Mouse (Mus musculus): ENCODE measurements around the gene Olfr1196. TPM values are rescaled to one million over a fixed set of nuclear protein-coding genes. Genes with fewer than 3 reads are reported as not detected.
"Not testable (repeated sequence)": the region's sequence is repeated elsewhere in the genome, so short reads cannot be mapped to it uniquely, and the experiment has no call there.

The Olfr1196 gene
- not detected in 2 replicates for polyA plus RNA-seq (2015; fragmentation: Nextera tagmentation; extraction: Ambion mirVana)

- Histone ChIP-seq H3K36me3 (ENCODE audit: control insufficient read depth, insufficient read depth) (no peaks in the 10 kb centered on the region), H3K4me3 (replicated peaks; ENCODE audit: low read length) (no peak within 1 kb of the TSS), H3K27ac (ENCODE audit: low read length) (no peak within 1 kb of the TSS), H3K27me3 (replicated peaks; ENCODE audit: control insufficient read depth, insufficient read depth, low read length) (no peaks in the 10 kb centered on the region), H3K9ac (replicated peaks; ENCODE audit: low read depth, low read length) (no peak within 1 kb of the TSS), H3K4me1 (replicated peaks; ENCODE audit: control insufficient read depth, insufficient read depth, low read length) (no peaks in the 10 kb centered on the region), H3K4me2 (ENCODE audit: low read length) (no peak within 1 kb of the TSS), H3K9me3 (ENCODE audit: control insufficient read depth, low read length) (no peaks in the 10 kb centered on the region)
- ATAC-seq = no peak
- 82% methylated on average over 2 of the region's 2 CpGs for WGBS
Measured at GRCm38 (mm10) chr2:88704497-88704896, at the start of gene Olfr1196. Olfr1196 (minus strand) TSS chr2:88704597.

GRCm38 (mm10) chr2:88751270-88751669 lies 46.9 kb upstream of the Olfr1196 start, which contains the start of gene Olfr1198:
Olfr1198 (minus strand) TSS chr2:88751370.
- no peak within 1 kb of the TSS for H3K4me3 ChIP-seq (replicated peaks; ENCODE audit: low read length)
- WGBS = 98% methylated on average over 2 of the region's 2 CpGs
- H3K9ac ChIP-seq (replicated peaks; ENCODE audit: low read depth, low read length) = no peak within 1 kb of the TSS
- no peaks in the 10 kb centered on the region for H3K27me3 ChIP-seq (replicated peaks; ENCODE audit: control insufficient read depth, insufficient read depth, low read length)
- no peak within 1 kb of the TSS for H3K27ac ChIP-seq (ENCODE audit: low read length)
- no peaks in the 10 kb centered on the region for H3K9me3 ChIP-seq (ENCODE audit: control insufficient read depth, low read length)
- H3K4me1 ChIP-seq (replicated peaks; ENCODE audit: control insufficient read depth, insufficient read depth, low read length) = no peaks in the 10 kb centered on the region
- no peak within 1 kb of the TSS for H3K4me2 ChIP-seq (ENCODE audit: low read length)
- H3K36me3 ChIP-seq (ENCODE audit: control insufficient read depth, insufficient read depth) = no peaks in the 10 kb centered on the region
- ATAC-seq = no peak

- Histone ChIP-seq H3K4me1 (replicated peaks; ENCODE audit: control insufficient read depth, insufficient read depth, low read length) (no peaks in the 10 kb centered on the region), H3K36me3 (ENCODE audit: control insufficient read depth, insufficient read depth) (no peaks in the 10 kb centered on the region), H3K9ac (replicated peaks; ENCODE audit: low read depth, low read length) (no peak overlapping the region), H3K27ac (ENCODE audit: low read length) (no peak overlapping the region), H3K4me2 (ENCODE audit: low read length) (no peak overlapping the region), H3K9me3 (ENCODE audit: control insufficient read depth, low read length) (no peaks in the 10 kb centered on the region), H3K4me3 (replicated peaks; ENCODE audit: low read length) (no peak overlapping the region), H3K27me3 (replicated peaks; ENCODE audit: control insufficient read depth, insufficient read depth, low read length) (no peaks in the 10 kb centered on the region)
- no peak for ATAC-seq
- whole genome bisulfite sequencing = 62% methylated on average over 3 of the region's 3 CpGs
Measured at GRCm38 (mm10) chr2:88743379-88743778, 39.0 kb upstream of the Olfr1196 start.

GRCm38 (mm10) chr2:88732266-88732665 lies 27.9 kb upstream of the Olfr1196 start, which contains the start of gene Olfr1197:
Olfr1197 (minus strand) TSS chr2:88732366.
- H3K9ac ChIP-seq (replicated peaks; ENCODE audit: low read depth, low read length) = no peak within 1 kb of the TSS
- no peak for ATAC-seq
- no peaks in the 10 kb centered on the region for H3K27me3 ChIP-seq (replicated peaks; ENCODE audit: control insufficient read depth, insufficient read depth, low read length)
- no peaks in the 10 kb centered on the region for H3K4me1 ChIP-seq (replicated peaks; ENCODE audit: control insufficient read depth, insufficient read depth, low read length)
- H3K9me3 ChIP-seq (ENCODE audit: control insufficient read depth, low read length) = no peaks in the 10 kb centered on the region
- H3K4me2 ChIP-seq (ENCODE audit: low read length) = no peak within 1 kb of the TSS
- H3K4me3 ChIP-seq (replicated peaks; ENCODE audit: low read length) = no peak within 1 kb of the TSS
- H3K27ac ChIP-seq (ENCODE audit: low read length) = no peak within 1 kb of the TSS
- no peaks in the 10 kb centered on the region for H3K36me3 ChIP-seq (ENCODE audit: control insufficient read depth, insufficient read depth)
- 74% methylated on average over 1 of the region's 1 CpGs for WGBS

GRCm38 (mm10) chr2:88689087-88689486 lies 15.3 kb downstream of the Olfr1196 start, which contains the start of gene Olfr1195:
Olfr1195 (minus strand) TSS chr2:88689187.
- H3K4me2 ChIP-seq (ENCODE audit: low read length) = no peak within 1 kb of the TSS
- H3K9me3 ChIP-seq (ENCODE audit: control insufficient read depth, low read length) = no peaks in the 10 kb centered on the region
- no peaks in the 10 kb centered on the region for H3K27me3 ChIP-seq (replicated peaks; ENCODE audit: control insufficient read depth, insufficient read depth, low read length)
- H3K4me1 ChIP-seq (replicated peaks; ENCODE audit: control insufficient read depth, insufficient read depth, low read length) = no peaks in the 10 kb centered on the region
- H3K9ac ChIP-seq (replicated peaks; ENCODE audit: low read depth, low read length) = no peak within 1 kb of the TSS
- H3K27ac ChIP-seq (ENCODE audit: low read length) = no peak within 1 kb of the TSS
- H3K4me3 ChIP-seq (replicated peaks; ENCODE audit: low read length) = no peak within 1 kb of the TSS
- no peaks in the 10 kb centered on the region for H3K36me3 ChIP-seq (ENCODE audit: control insufficient read depth, insufficient read depth)
- ATAC-seq = no peak

- H3K27me3 ChIP-seq (replicated peaks; ENCODE audit: control insufficient read depth, insufficient read depth, low read length); H3K4me2 ChIP-seq (ENCODE audit: low read length); H3K9ac ChIP-seq (replicated peaks; ENCODE audit: low read depth, low read length); H3K36me3 ChIP-seq (ENCODE audit: control insufficient read depth, insufficient read depth); H3K9me3 ChIP-seq (ENCODE audit: control insufficient read depth, low read length); H3K4me1 ChIP-seq (replicated peaks; ENCODE audit: control insufficient read depth, insufficient read depth, low read length); H3K4me3 ChIP-seq (replicated peaks; ENCODE audit: low read length); ATAC-seq; H3K27ac ChIP-seq (ENCODE audit: low read length): not testable (repeated sequence)
Measured at GRCm38 (mm10) chr2:88675328-88675727, 29.1 kb downstream of the Olfr1196 start, which contains the start of gene Olfr1193. Olfr1193 (plus strand) TSS chr2:88675628.

GRCm38 (mm10) chr2:88648209-88648608 lies 56.2 kb downstream of the Olfr1196 start, which contains the start of gene Olfr1192-ps1:
Olfr1192-ps1 (plus strand) TSS chr2:88648509.
- H3K9me3 ChIP-seq (ENCODE audit: control insufficient read depth, low read length) = no peaks in the 10 kb centered on the region
- H3K27ac ChIP-seq (ENCODE audit: low read length) = no peak within 1 kb of the TSS
- H3K4me2 ChIP-seq (ENCODE audit: low read length) = no peak within 1 kb of the TSS
- H3K9ac ChIP-seq (replicated peaks; ENCODE audit: low read depth, low read length) = no peak within 1 kb of the TSS
- H3K4me3 ChIP-seq (replicated peaks; ENCODE audit: low read length) = no peak within 1 kb of the TSS
- no peaks in the 10 kb centered on the region for H3K36me3 ChIP-seq (ENCODE audit: control insufficient read depth, insufficient read depth)
- ATAC-seq = no peak
- H3K27me3 ChIP-seq (replicated peaks; ENCODE audit: control insufficient read depth, insufficient read depth, low read length) = no peaks in the 10 kb centered on the region
- no peaks in the 10 kb centered on the region for H3K4me1 ChIP-seq (replicated peaks; ENCODE audit: control insufficient read depth, insufficient read depth, low read length)
- WGBS = 39% methylated on average over 1 of the region's 1 CpGs

Other genes starting within 250 kb of the Olfr1196 start
- not detected in 2 replicates for gene Olfr1183, start 249.7 kb downstream of the Olfr1196 start, polyA plus RNA-seq (2015; fragmentation: Nextera tagmentation; extraction: Ambion mirVana)
- not detected in 2 replicates for gene Olfr1184, start 221.0 kb downstream of the Olfr1196 start, polyA plus RNA-seq (2015; fragmentation: Nextera tagmentation; extraction: Ambion mirVana)
- gene Olfr1185-ps1, start 211.3 kb downstream of the Olfr1196 start, polyA plus RNA-seq (2015; fragmentation: Nextera tagmentation; extraction: Ambion mirVana) = not detected in 2 replicates
- not detected in 2 replicates for gene Olfr1186, start 186.0 kb downstream of the Olfr1196 start, polyA plus RNA-seq (2015; fragmentation: Nextera tagmentation; extraction: Ambion mirVana)
- gene Olfr1188, start 147.7 kb downstream of the Olfr1196 start, polyA plus RNA-seq (2015; fragmentation: Nextera tagmentation; extraction: Ambion mirVana) = not detected in 2 replicates
- gene Olfr1189, start 118.1 kb downstream of the Olfr1196 start, polyA plus RNA-seq (2015; fragmentation: Nextera tagmentation; extraction: Ambion mirVana) = not detected in 2 replicates
- not detected in 2 replicates for gene Olfr1191-ps1, start 64.1 kb downstream of the Olfr1196 start, polyA plus RNA-seq (2015; fragmentation: Nextera tagmentation; extraction: Ambion mirVana)
- not detected in 2 replicates for gene Olfr1192-ps1, start 56.1 kb downstream of the Olfr1196 start, polyA plus RNA-seq (2015; fragmentation: Nextera tagmentation; extraction: Ambion mirVana)
- not detected in 2 replicates for gene Olfr1193, start 29.0 kb downstream of the Olfr1196 start, polyA plus RNA-seq (2015; fragmentation: Nextera tagmentation; extraction: Ambion mirVana)
- not detected in 2 replicates for gene Olfr1195, start 15.4 kb downstream of the Olfr1196 start, polyA plus RNA-seq (2015; fragmentation: Nextera tagmentation; extraction: Ambion mirVana)
- gene Olfr1197, start 27.8 kb upstream of the Olfr1196 start, polyA plus RNA-seq (2015; fragmentation: Nextera tagmentation; extraction: Ambion mirVana) = not detected in 2 replicates
- not detected in 2 replicates for gene Olfr1198, start 46.8 kb upstream of the Olfr1196 start, polyA plus RNA-seq (2015; fragmentation: Nextera tagmentation; extraction: Ambion mirVana)
- not detected in 2 replicates for gene Olfr1199, start 55.9 kb upstream of the Olfr1196 start, polyA plus RNA-seq (2015; fragmentation: Nextera tagmentation; extraction: Ambion mirVana)
- not detected in 2 replicates for gene Olfr1200, start 65.9 kb upstream of the Olfr1196 start, polyA plus RNA-seq (2015; fragmentation: Nextera tagmentation; extraction: Ambion mirVana)
- not detected in 2 replicates for gene Olfr1201, start 88.4 kb upstream of the Olfr1196 start, polyA plus RNA-seq (2015; fragmentation: Nextera tagmentation; extraction: Ambion mirVana)
- gene Olfr1202, start 109.9 kb upstream of the Olfr1196 start, polyA plus RNA-seq (2015; fragmentation: Nextera tagmentation; extraction: Ambion mirVana) = not detected in 2 replicates
- gene Olfr1205, start 125.1 kb upstream of the Olfr1196 start, polyA plus RNA-seq (2015; fragmentation: Nextera tagmentation; extraction: Ambion mirVana) = not detected in 2 replicates
- gene Olfr1204, start 144.7 kb upstream of the Olfr1196 start, polyA plus RNA-seq (2015; fragmentation: Nextera tagmentation; extraction: Ambion mirVana) = not detected in 2 replicates
- gene Olfr1206, start 158.6 kb upstream of the Olfr1196 start, polyA plus RNA-seq (2015; fragmentation: Nextera tagmentation; extraction: Ambion mirVana) = not detected in 2 replicates
- not detected in 2 replicates for gene Olfr1208, start 197.7 kb upstream of the Olfr1196 start, polyA plus RNA-seq (2015; fragmentation: Nextera tagmentation; extraction: Ambion mirVana)
- gene Olfr1209, start 210.6 kb upstream of the Olfr1196 start, polyA plus RNA-seq (2015; fragmentation: Nextera tagmentation; extraction: Ambion mirVana) = not detected in 2 replicates
- not detected in 2 replicates for gene Olfr1211, start 233.5 kb upstream of the Olfr1196 start, polyA plus RNA-seq (2015; fragmentation: Nextera tagmentation; extraction: Ambion mirVana)
- gene Olfr1212, start 249.4 kb upstream of the Olfr1196 start, polyA plus RNA-seq (2015; fragmentation: Nextera tagmentation; extraction: Ambion mirVana) = not detected in 2 replicates